28 mouse cellular contexts compared by ENCODE assay signal in genomic region chr2:74703317-74703716, GRCm38 (mm10). TPM values are rescaled to one million over a fixed set of nuclear protein-coding genes. Genes with fewer than 3 reads are reported as not detected.
A peak's percentile ranks its signal among the peaks of the same experiment; 100 is the strongest.
DNase-seq lines count a peak whose midpoint lies in the region; ATAC-seq lines count a peak whose summit lies in the region.
"Had no signal": no experiment of that assay in that cellular context is flagged by ENCODE, and none has a peak within 500 bp of the region (broad histone marks: within the 10 kb centered on the region; RNA-seq: fewer than 3 reads in every experiment).

No protein-coding gene starts in this region.

- H3K9ac ChIP-seq in forebrain, embryonic 11.5 days (ENCODE audit: low read length) = no peak overlapping the region
- no peak overlapping the region for H3K9ac ChIP-seq in forebrain, embryonic 15.5 days (replicated peaks)
- H3K9ac ChIP-seq in kidney, embryonic 15.5 days = peak overlapping the region; percentile 95
- H3K9ac ChIP-seq in neural tube, embryonic 12.5 days = peak overlapping the region; percentile 98
- H3K9ac ChIP-seq: embryonic facial prominence, embryonic 13.5 days; heart, embryonic 12.5 days; hindbrain, embryonic 13.5 days; liver, embryonic 12.5 days; midbrain, embryonic 13.5 days had no signal

- no peak overlapping the region for H3K27ac ChIP-seq in forebrain, embryonic 11.5 days (ENCODE audit: low read depth, low read length)
- no peak overlapping the region for H3K27ac ChIP-seq in forebrain, embryonic 15.5 days (replicated peaks)
- H3K27ac ChIP-seq in kidney, embryonic 15.5 days = peak overlapping the region; percentile 100
- peak overlapping the region; percentile 100 for H3K27ac ChIP-seq in neural tube, embryonic 12.5 days
- H3K27ac ChIP-seq: embryonic facial prominence, embryonic 13.5 days; hindbrain, embryonic 13.5 days; layer of hippocampus, adult 2 months; liver, embryonic 12.5 days; midbrain, embryonic 13.5 days had no signal

- H3K27me3 ChIP-seq in forebrain, embryonic 11.5 days (ENCODE audit: control insufficient read depth, insufficient read depth, low read length) = peaks cover 96% of the 10 kb centered on the region
- H3K27me3 ChIP-seq in forebrain, embryonic 15.5 days = peaks cover 93% of the 10 kb centered on the region
- 0 out of 2 replicates have a peak, but pooled peaks cover 7% of the 10 kb centered on the region for H3K27me3 ChIP-seq in kidney, embryonic 15.5 days
- H3K27me3 ChIP-seq in neural tube, embryonic 12.5 days (replicated peaks) = peaks cover 24% of the 10 kb centered on the region

- H3K9me3 ChIP-seq in forebrain, embryonic 11.5 days (ENCODE audit: control insufficient read depth, low read length) = no peaks in the 10 kb centered on the region
- no peaks in the 10 kb centered on the region for H3K9me3 ChIP-seq in forebrain, embryonic 15.5 days
- H3K9me3 ChIP-seq in kidney, embryonic 15.5 days (replicated peaks) = no peaks in the 10 kb centered on the region
- no peaks in the 10 kb centered on the region for H3K9me3 ChIP-seq in neural tube, embryonic 12.5 days
- H3K9me3 ChIP-seq: embryonic facial prominence, embryonic 13.5 days; heart, embryonic 12.5 days; hindbrain, embryonic 13.5 days; limb, embryonic 13.5 days; liver, embryonic 12.5 days; midbrain, embryonic 13.5 days had no signal

- DNase-seq in forebrain, embryonic 11.5 days (ENCODE audit: low spot score) = peak; percentile 50
- DNase-seq in kidney, postnatal 36 days = no peak
- peak; percentile 11 for DNase-seq in kidney, postnatal 14 days
- no peak for DNase-seq in embryo, embryonic 10.5 days (ENCODE audit: low spot score)
- no peak for DNase-seq in spleen, postnatal 14 days (ENCODE audit: low spot score in 2 of 2)
- DNase-seq: adrenal gland, postnatal 14 days; cerebellum, adult 2 months; cerebellum, postnatal 25 days; gastrocnemius, postnatal 14 days; heart, adult 18-20 months; heart, postnatal 10 days; lung, adult 18-20 months; lung, postnatal 10 days; thymus, postnatal 14 days had no signal

- no peak overlapping the region for H3K4me2 ChIP-seq in forebrain, embryonic 11.5 days (ENCODE audit: low read depth, low read length, severe bottlenecking)
- no peak overlapping the region for H3K4me2 ChIP-seq in forebrain, embryonic 15.5 days (replicated peaks)
- H3K4me2 ChIP-seq in kidney, embryonic 15.5 days = peak overlapping the region; percentile 75
- H3K4me2 ChIP-seq in neural tube, embryonic 12.5 days (replicated peaks) = peak overlapping the region; percentile 96
- H3K4me2 ChIP-seq: embryonic facial prominence, embryonic 13.5 days; heart, embryonic 12.5 days; hindbrain, embryonic 13.5 days; liver, embryonic 12.5 days; midbrain, embryonic 13.5 days had no signal

- no peaks in the 10 kb centered on the region for H3K36me3 ChIP-seq in forebrain, embryonic 11.5 days (ENCODE audit: control insufficient read depth, insufficient read depth, low read length)
- H3K36me3 ChIP-seq in forebrain, embryonic 15.5 days = no peaks in the 10 kb centered on the region
- no peaks in the 10 kb centered on the region for H3K36me3 ChIP-seq in kidney, embryonic 15.5 days
- no peaks in the 10 kb centered on the region for H3K36me3 ChIP-seq in neural tube, embryonic 12.5 days
- H3K36me3 ChIP-seq: embryonic facial prominence, embryonic 13.5 days; heart, embryonic 12.5 days; hindbrain, embryonic 13.5 days; limb, embryonic 13.5 days; liver, embryonic 12.5 days; midbrain, embryonic 13.5 days had no signal

- ATAC-seq in forebrain, embryonic 11.5 days (replicated peaks; ENCODE audit: low FRiP score) = no peak
- ATAC-seq in forebrain, embryonic 15.5 days (replicated peaks) = no peak
- no peak for ATAC-seq in kidney, embryonic 15.5 days (replicated peaks; ENCODE audit: low FRiP score)
- ATAC-seq in neural tube, embryonic 12.5 days (ENCODE audit: low FRiP score, low read depth) = no peak
- ATAC-seq: forebrain, embryonic 16.5 days; inflammation-experienced regulatory T-cells, adult 6 months; liver, embryonic 12.5 days; midbrain, embryonic 13.5 days had no signal

- WGBS in forebrain, embryonic 11.5 days = 6% methylated on average over 10 of the region's 10 CpGs
- 3% methylated on average over 10 of the region's 10 CpGs for WGBS in forebrain, embryonic 15.5 days
- 29% methylated on average over 10 of the region's 10 CpGs for WGBS in kidney, embryonic 15.5 days
- 9% methylated on average over 10 of the region's 10 CpGs for WGBS in neural tube, embryonic 12.5 days

- peaks cover 6% of the 10 kb centered on the region for H3K4me1 ChIP-seq in forebrain, embryonic 11.5 days (replicated peaks; ENCODE audit: control insufficient read depth, insufficient read depth, low read length)
- H3K4me1 ChIP-seq in forebrain, embryonic 15.5 days = peaks cover 16% of the 10 kb centered on the region
- peaks cover 50% of the 10 kb centered on the region for H3K4me1 ChIP-seq in kidney, embryonic 15.5 days
- peaks cover 32% of the 10 kb centered on the region for H3K4me1 ChIP-seq in neural tube, embryonic 12.5 days

- no peak overlapping the region for H3K4me3 ChIP-seq in forebrain, embryonic 11.5 days (ENCODE audit: low read depth, low read length)
- no peak overlapping the region for H3K4me3 ChIP-seq in forebrain, embryonic 15.5 days
- peak overlapping the region; percentile 79 for H3K4me3 ChIP-seq in kidney, embryonic 15.5 days (replicated peaks)
- H3K4me3 ChIP-seq in neural tube, embryonic 12.5 days = peak overlapping the region; percentile 78; the same call in 1 of the 2 replicates
- H3K4me3 ChIP-seq: embryonic facial prominence, embryonic 13.5 days; erythroblast, embryonic 14.5 days; heart, embryonic 12.5 days; hindbrain, embryonic 13.5 days; layer of hippocampus, adult 2 months; liver, embryonic 12.5 days; midbrain, embryonic 13.5 days had no signal

RNA-seq across cellular contexts. Expression of gene Hoxd8, which starts 1.1 kb away (rescaled TPM):
- not detected in 2 replicates for polyA plus RNA-seq in forebrain, embryonic 11.5 days (2014; fragmentation: Nextera tagmentation; extraction: Ambion mirVana)
- polyA plus RNA-seq in forebrain, embryonic 15.5 days (2015; fragmentation: Nextera tagmentation; extraction: Ambion mirVana) = 0.10 TPM in 1 of 2 replicates, not detected in the other
- polyA plus RNA-seq in kidney, embryonic 15.5 days (2015; fragmentation: Nextera tagmentation; extraction: Ambion mirVana) = 36.4 and 40.8 TPM in 2 replicates
- 20.8 and 21.4 TPM in 2 replicates for polyA plus RNA-seq in neural tube, embryonic 12.5 days (2016; fragmentation: Nextera tagmentation; extraction: Ambion mirVana)
- polyA plus RNA-seq: cerebellum, adult 2 months; erythroblast, embryonic 14.5 days; forebrain, embryonic 16.5 days; inflammation-experienced regulatory T-cells, adult 6 months; midbrain, embryonic 13.5 days had no signal

RNA-seq across cellular contexts. Expression of gene Hoxd9, which starts 5.8 kb away (rescaled TPM):
- not detected in 2 replicates for polyA plus RNA-seq in forebrain, embryonic 11.5 days (2014; fragmentation: Nextera tagmentation; extraction: Ambion mirVana)
- not detected in 2 replicates for polyA plus RNA-seq in forebrain, embryonic 15.5 days (2015; fragmentation: Nextera tagmentation; extraction: Ambion mirVana)
- polyA plus RNA-seq in kidney, embryonic 15.5 days (2015; fragmentation: Nextera tagmentation; extraction: Ambion mirVana) = 38.1 and 40.7 TPM in 2 replicates
- 34.4 and 36.8 TPM in 2 replicates for polyA plus RNA-seq in neural tube, embryonic 12.5 days (2016; fragmentation: Nextera tagmentation; extraction: Ambion mirVana)
- polyA plus RNA-seq: cerebellum, adult 2 months; erythroblast, embryonic 14.5 days; forebrain, embryonic 16.5 days; hindbrain, embryonic 13.5 days; inflammation-experienced regulatory T-cells, adult 6 months; midbrain, embryonic 13.5 days had no signal

RNA-seq across cellular contexts. Expression of gene Hoxd3, which starts 8.4 kb away (rescaled TPM):
- polyA plus RNA-seq in forebrain, embryonic 11.5 days (2014; fragmentation: Nextera tagmentation; extraction: Ambion mirVana) = 0.08 and 0.19 TPM in 2 replicates
- not detected in 2 replicates for polyA plus RNA-seq in forebrain, embryonic 15.5 days (2015; fragmentation: Nextera tagmentation; extraction: Ambion mirVana)
- polyA plus RNA-seq in kidney, embryonic 15.5 days (2015; fragmentation: Nextera tagmentation; extraction: Ambion mirVana) = 15.2 and 15.9 TPM in 2 replicates
- polyA plus RNA-seq in neural tube, embryonic 12.5 days (2016; fragmentation: Nextera tagmentation; extraction: Ambion mirVana) = 55.9 and 68.9 TPM in 2 replicates
- polyA plus RNA-seq: erythroblast, embryonic 14.5 days; forebrain, embryonic 16.5 days; inflammation-experienced regulatory T-cells, adult 6 months had no signal

RNA-seq across cellular contexts. Expression of gene Hoxd4, which starts 8.4 kb away (rescaled TPM):
- polyA plus RNA-seq in forebrain, embryonic 11.5 days (2014; fragmentation: Nextera tagmentation; extraction: Ambion mirVana) = not detected in 2 replicates
- polyA plus RNA-seq in forebrain, embryonic 15.5 days (2015; fragmentation: Nextera tagmentation; extraction: Ambion mirVana) = not detected in 2 replicates
- 5.6 and 5.8 TPM in 2 replicates for polyA plus RNA-seq in kidney, embryonic 15.5 days (2015; fragmentation: Nextera tagmentation; extraction: Ambion mirVana)
- 14.2 and 16.0 TPM in 2 replicates for polyA plus RNA-seq in neural tube, embryonic 12.5 days (2016; fragmentation: Nextera tagmentation; extraction: Ambion mirVana)
- polyA plus RNA-seq: embryonic facial prominence, embryonic 13.5 days; forebrain, embryonic 16.5 days; inflammation-experienced regulatory T-cells, adult 6 months; liver, embryonic 12.5 days; midbrain, embryonic 13.5 days had no signal

RNA-seq across cellular contexts. Expression of gene Hoxd10, which starts 11.6 kb away (rescaled TPM):
- not detected in 2 replicates for polyA plus RNA-seq in forebrain, embryonic 11.5 days (2014; fragmentation: Nextera tagmentation; extraction: Ambion mirVana)
- not detected in 2 replicates for polyA plus RNA-seq in forebrain, embryonic 15.5 days (2015; fragmentation: Nextera tagmentation; extraction: Ambion mirVana)
- polyA plus RNA-seq in kidney, embryonic 15.5 days (2015; fragmentation: Nextera tagmentation; extraction: Ambion mirVana) = 33.6 and 36.6 TPM in 2 replicates
- polyA plus RNA-seq in neural tube, embryonic 12.5 days (2016; fragmentation: Nextera tagmentation; extraction: Ambion mirVana) = 48.9 and 49.0 TPM in 2 replicates
- polyA plus RNA-seq: cerebellum, adult 2 months; erythroblast, embryonic 14.5 days; forebrain, embryonic 16.5 days; heart, embryonic 12.5 days; hindbrain, embryonic 13.5 days; inflammation-experienced regulatory T-cells, adult 6 months; liver, embryonic 12.5 days; midbrain, embryonic 13.5 days; small intestine, adult 2 months had no signal

Comparison
In these comparisons a context has a peak if more than half of its experiments do, and no peak if none do; other contexts are left out.
1. DNase-seq: peak in forebrain, embryonic 11.5 days (single experiment) and kidney, postnatal 14 days (single experiment); none in kidney, postnatal 36 days (0 of 2), embryo, embryonic 10.5 days (single experiment) and spleen, postnatal 14 days (0 of 2).
2. H3K27ac ChIP-seq: peak in kidney, embryonic 15.5 days (single experiment) and neural tube, embryonic 12.5 days (single experiment); none in forebrain, embryonic 11.5 days (single experiment) and forebrain, embryonic 15.5 days (single experiment).
3. H3K4me2 ChIP-seq: peak in kidney, embryonic 15.5 days (single experiment) and neural tube, embryonic 12.5 days (single experiment); none in forebrain, embryonic 11.5 days (single experiment) and forebrain, embryonic 15.5 days (single experiment).
4. H3K4me3 ChIP-seq: peak in kidney, embryonic 15.5 days (single experiment) and neural tube, embryonic 12.5 days (single experiment); none in forebrain, embryonic 11.5 days (single experiment) and forebrain, embryonic 15.5 days (single experiment).
5. H3K9ac ChIP-seq: peak in kidney, embryonic 15.5 days (single experiment) and neural tube, embryonic 12.5 days (single experiment); none in forebrain, embryonic 11.5 days (single experiment) and forebrain, embryonic 15.5 days (single experiment).
6. RNA of gene Hoxd8, which starts 1.1 kb away (polyA plus RNA-seq): 36.4 to 40.8 TPM in kidney, embryonic 15.5 days and 20.8 to 21.4 TPM in neural tube, embryonic 12.5 days; 0.10 TPM in forebrain, embryonic 15.5 days and not detected in forebrain, embryonic 11.5 days; every median in the first group is over 10 times any median in the second.
7. RNA of gene Hoxd9, which starts 5.8 kb away (polyA plus RNA-seq): 38.1 to 40.7 TPM in kidney, embryonic 15.5 days and 34.4 to 36.8 TPM in neural tube, embryonic 12.5 days; not detected in forebrain, embryonic 11.5 days and not detected in forebrain, embryonic 15.5 days; every median in the first group is over 10 times any median in the second.
8. RNA of gene Hoxd3, which starts 8.4 kb away (polyA plus RNA-seq): 55.9 to 68.9 TPM in neural tube, embryonic 12.5 days and 15.2 to 15.9 TPM in kidney, embryonic 15.5 days; 0.08 to 0.19 TPM in forebrain, embryonic 11.5 days and not detected in forebrain, embryonic 15.5 days; every median in the first group is over 10 times any median in the second.